Mouse (Mus musculus): ENCODE data around the gene A930017K11Rik.

Gene A930017K11Rik

DNA sequence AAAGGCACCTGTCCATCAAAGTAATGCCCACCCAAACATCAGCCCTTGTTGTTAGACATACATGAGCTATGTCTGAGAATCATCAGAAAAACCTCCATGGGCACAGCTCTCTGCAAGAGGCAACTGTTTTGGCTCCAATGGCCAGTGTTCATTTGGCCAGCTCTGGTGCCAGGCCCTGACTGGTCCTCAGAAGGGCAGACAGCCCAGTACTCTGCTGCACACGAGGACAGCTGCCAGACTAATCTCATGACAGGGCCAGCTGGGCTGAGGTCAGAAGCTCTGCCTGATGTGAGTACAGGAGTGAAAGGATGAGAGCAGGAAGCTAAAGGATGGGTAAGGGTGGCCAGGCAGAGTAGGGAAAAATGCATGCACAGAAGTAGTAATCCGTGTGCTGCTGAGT lies 27.0 kb downstream of the A930017K11Rik start:
- DNase-seq (ENCODE audit: low spot score), result peak; percentile 98

DNA sequence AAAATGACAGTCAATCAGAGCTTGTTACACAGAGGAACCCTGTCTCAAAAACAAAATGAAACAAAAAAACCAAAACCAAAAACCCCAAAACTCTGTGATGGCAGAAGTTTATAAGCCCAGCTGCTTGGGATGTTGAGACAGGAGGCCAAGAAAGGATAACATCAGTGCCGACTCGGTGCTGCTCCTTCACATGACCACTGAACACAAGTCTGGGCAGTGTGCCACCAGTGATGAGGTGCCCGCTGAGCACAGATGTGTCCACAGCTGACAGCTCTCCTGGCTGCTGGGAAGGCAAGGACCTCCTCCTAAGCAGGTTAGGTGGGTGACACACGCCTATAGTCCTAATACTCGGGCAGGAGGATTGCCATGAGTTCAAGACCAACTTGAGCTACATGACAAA lies 30.2 kb downstream of the A930017K11Rik start:
- peak; percentile 45 for DNase-seq (ENCODE audit: low spot score)

DNA sequence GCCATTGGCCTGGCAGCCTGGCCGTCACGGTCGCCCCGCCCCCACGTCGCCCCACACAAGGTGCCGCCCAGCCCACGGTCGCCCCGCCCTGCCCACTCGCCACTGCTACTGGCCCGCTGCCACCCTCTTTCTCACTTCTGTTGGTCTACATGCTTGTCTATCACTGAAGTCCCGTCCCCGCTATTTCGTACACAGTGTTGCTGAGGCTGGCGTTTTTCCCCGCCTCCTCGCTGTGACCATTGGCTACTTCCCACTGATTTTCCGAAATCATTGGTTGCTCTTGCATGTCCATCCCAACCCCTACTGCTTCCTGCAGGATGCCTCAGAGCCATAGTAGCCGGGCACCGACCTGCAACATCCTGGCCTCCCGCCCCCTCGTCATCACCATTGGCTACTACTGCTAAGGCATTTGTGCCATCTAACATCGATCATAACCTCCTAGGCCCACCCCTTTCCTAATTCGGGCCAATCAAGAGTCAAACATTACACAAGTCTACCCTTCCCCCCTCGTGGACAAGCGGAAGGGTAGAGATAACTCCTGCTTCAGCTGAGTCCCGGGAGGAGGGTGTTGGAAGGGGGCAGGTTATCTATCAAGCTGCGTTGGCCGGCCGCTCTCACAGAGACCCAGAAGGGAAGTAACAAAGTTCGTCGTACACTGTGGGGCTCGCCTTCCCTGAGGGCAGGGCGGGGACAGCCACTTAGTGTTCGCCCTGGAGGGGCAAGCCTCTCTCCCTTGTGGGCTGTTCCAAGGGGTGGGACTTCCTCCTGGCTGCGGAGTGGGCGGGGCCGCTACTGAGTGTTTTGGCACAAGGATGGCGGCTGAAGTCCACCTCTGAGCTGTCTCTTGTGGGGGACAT lies 32.4 kb downstream of the A930017K11Rik start:
- peak; percentile 100 for DNase-seq (ENCODE audit: low spot score)

DNA sequence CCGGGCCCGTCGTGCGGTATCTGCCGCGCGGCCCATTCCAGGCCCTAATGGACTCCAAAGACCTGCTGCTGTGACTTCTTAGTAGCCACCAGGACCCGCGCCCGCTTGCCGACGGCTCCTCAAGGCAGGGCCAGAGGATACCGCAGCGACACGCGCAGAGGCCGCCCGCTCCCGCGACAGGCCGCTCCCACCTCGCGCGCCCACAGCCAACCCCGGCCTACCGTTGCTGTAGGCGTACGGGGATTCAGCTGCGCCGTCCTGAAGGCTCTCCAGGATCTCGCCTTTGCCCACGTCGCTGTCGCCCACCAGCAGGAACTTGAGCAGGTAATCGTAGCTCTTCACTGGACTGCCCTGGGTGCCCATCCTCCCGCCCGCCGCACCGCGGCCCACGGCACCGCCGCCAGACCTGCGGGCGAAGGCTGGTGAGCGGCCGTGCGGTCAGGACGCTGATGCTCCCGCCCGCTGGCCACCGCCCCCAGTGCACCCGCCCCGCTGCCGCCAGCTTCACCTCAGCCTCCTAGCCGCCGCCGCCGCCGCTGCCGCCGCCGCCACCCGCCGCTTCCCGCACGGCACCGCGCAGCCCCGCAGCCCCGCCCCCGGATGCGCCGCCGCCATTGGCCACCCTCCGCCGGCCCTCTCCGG lies 33.1 kb downstream of the A930017K11Rik start, which contains the start of gene Rab40c:
TSS of gene Rab40c (minus strand) at position 584 of the 642 bp plus-strand sequence.
- no peak for DNase-seq (ENCODE audit: low spot score)

DNA sequence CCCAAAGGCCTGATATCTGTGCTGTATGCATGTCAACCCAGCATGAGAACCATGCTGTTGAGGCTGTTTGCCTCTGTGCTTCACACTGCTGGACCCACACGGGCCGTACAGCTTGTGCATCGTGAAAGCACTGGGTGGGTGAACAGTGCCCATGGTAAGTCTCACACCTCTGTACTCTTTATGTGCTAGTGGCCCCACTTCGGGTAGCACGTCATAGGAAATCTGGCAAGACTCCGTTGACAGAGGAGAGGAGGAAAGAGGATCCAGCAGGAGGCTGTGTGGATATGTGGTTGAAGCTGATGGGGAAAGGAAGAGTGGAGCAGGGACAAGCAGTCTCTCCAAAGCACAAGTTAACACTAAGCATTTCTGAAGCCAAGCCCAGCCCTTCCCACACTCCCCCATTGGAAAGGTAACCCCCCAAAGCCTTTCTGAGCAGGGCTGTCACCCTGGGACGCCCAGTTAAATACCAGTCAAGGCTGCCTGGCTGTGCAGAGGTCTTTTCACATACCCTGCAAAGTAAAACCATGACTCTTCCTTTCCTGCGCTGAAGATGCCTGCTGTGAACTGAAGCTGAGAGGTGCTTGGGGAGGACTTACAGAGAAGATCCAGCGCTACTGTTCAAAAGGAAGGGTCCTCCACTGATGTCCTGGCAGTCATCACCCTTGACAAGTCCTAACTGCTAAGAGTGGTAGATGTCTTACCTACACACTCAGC lies 34.2 kb downstream of the A930017K11Rik start:
- DNase-seq (ENCODE audit: low spot score), result no peak

DNA sequence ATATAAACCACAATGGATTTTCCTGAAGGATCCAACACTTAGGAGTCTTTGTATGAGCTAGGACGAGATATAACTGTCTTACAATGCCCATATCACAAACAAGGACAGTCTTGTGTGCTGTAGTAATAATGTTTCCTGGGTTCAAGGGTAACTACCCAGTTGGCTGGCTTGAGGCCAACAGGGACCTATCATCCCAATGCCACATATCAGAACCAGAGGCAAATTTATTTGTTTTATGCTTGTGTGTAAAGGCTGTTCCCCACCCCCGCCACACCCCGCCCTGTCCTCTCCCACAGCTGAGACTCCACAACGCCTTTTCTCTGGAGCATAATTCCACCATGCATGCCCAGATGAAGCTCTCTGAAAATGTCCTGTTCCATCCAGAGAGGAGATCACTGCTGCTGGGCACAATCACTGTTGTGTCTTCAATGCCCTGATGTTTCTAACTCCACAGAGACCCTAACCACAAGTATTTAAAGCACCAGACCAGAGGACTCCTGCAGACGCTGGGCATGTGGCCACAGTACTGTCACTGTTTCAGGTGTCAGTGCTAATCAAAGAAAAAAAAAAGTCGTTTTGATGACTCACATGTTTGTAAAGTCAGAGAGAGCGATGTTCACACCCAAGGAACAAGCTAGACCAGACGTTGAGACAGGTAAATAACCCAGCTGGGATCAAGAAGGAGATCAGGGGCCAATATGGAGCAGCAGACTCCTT lies 35.3 kb downstream of the A930017K11Rik start:
- no peak for DNase-seq (ENCODE audit: low spot score)

DNA sequence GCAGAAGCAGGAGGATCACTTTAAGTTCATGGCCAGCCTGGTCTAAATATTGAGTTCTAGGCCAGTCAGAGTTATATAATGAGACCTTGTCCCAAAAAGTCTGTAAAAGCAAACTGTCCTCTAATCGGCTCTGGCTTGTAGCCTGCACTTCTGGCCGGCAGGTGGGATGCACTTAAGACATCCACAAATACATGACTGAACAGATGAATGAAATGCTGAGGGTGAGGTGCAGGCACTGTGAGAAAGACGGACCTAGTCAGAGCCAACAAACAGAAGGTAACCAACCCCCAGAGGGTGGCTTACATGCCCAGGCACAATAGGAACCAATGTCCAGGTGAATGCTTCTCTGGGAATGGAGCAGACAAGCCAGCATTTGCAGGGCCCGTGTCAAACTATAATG lies 38.1 kb downstream of the A930017K11Rik start:
- DNase-seq (ENCODE audit: low spot score), result no peak

DNA sequence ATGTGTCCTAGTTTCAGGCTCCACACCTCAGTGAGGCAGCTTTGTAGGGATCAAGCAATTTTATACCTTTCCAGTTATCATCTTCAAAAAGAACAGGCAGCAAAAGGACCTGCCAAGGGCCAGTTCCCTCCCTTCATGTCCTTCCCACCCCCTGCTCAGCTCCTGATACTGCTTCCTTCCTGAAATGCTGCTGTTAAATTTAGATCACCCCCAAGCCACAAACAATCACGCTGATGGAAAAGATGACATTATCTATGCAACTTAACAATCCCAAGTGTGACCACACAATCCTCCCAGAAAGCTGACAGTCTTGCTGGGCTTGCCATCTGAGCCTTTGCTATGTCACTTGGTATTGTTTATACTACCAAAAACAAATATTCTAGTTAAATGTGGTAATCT lies 38.5 kb downstream of the A930017K11Rik start:
- DNase-seq (ENCODE audit: low spot score), result no peak

DNA sequence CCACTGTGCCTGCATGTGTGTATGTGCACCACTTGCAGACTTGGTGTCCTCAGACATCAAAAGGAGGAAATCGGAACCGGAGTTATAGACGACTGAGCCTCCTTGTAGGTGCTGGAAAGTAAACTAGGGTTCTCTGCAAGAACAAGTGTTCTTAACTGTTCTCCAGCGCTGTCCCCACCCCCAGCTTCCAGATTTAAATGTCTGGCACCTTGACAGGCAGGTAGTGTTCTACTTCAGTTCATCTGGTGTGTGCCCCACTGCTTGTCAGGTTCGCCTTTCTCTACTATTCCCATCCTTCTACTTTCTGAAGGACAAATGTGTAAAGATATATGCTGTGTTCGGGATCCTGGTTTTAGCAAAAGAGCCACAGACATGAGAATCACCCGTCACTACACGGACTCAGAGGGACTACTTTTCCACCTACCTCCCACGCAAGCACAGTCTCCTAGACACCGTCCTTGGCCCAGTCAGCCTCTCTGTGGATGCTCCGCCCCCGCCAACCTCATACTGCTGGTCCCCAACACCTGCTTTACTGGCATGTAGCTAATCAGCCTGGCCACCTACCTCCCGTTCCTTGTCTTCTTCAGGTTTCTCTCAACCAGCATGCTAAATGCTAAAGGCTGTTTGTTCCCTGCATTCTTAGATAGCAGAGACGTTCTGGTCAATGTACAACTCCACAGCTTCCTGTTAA lies 39.0 kb downstream of the A930017K11Rik start:
- no peak for DNase-seq (ENCODE audit: low spot score)

DNA sequence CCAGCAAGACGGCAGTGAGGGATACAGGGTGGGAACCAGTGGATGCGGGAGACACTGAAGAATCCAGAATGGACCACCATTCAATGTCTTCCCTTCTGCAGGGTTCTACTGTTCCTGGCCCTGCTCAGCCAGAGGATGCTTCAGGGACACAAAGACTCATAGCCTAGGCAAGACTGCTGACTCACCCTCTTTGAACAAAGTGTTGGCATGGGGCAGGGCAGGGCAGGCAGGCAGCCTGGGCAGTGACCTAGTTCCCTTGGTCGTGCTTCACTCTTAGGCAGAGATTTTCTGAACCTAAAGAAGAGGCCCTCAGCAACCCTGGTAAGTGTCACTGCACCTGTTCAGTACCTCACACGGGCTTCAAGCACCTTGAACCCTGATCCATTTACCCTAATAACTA lies 40.5 kb downstream of the A930017K11Rik start:
- DNase-seq (ENCODE audit: low spot score), result peak; percentile 69

DNA sequence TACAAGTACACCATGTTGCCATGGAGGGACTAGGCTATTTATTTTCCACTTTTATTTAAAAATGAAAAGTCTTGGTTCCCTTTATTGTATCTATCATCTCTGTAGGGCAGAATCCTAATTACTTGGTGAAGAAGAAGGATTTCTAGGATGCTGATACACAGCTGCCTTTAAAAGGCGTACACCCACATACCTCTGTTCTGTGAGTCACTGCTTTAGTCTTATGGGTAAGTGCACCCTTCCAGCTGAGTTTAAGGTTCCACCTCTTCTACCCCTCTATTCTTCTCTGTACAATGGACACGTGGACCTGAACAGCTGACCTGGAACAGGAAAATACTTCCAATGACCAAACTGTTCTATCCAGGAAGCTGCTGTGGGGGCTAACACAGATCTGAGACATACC lies 44.7 kb downstream of the A930017K11Rik start:
- no peak for DNase-seq (ENCODE audit: low spot score)

DNA sequence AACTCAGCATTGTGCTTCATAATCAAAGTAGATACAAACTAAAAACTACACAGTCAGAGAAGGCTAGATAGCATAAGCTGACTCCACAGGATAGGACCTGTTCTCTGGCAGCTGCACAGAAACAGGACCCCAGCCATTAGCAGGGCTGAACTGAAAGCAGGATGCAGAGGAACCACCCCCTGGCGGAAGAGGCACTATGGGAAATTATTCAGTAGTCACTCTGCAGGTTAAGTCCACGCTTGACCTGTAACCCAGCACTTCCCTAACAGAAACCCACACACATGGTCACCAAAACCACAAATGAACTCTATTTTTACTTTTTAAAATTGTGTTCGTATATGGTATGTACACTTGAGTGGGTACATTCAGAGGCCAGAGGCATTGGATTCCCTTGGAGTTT lies 49.3 kb downstream of the A930017K11Rik start:
- no peak for DNase-seq (ENCODE audit: low spot score)

DNA sequence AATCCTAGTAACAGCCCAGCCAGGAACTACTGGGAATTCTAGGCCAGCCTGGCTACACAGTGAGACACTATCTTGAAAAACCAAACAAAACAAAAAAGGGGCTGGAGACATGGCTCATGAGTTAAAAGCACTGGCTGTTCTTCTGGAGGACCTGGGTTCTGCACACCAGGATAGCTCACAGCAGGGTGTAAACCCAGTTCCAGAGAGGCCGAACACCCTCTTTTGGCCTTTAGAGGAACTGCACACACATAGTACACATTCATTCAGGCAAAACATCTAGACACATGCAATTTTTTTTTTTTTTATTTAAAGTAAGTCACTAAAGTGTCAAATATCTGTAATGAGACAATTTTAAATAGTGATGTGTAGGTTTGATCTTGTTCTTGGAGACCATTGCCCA lies 52.2 kb downstream of the A930017K11Rik start:
- no peak for DNase-seq (ENCODE audit: low spot score)

Measured in adipocyte (in vitro differentiated cells).